Mouse (Mus musculus) embryonic fibroblast, embryonic 13.5 days (primary cell): ENCODE measurements around the gene Tmem189.

Source experiments
- CTCF ChIP-seq: IDR thresholded peaks from 2 replicates; pipeline ENCODE4 v1.5.1; 2011; ENCODE audit warnings: mild to moderate bottlenecking, control low read depth, low read length, moderate library complexity, borderline replicate concordance; ENCODE audit not compliant: insufficient read depth
- POLR2A ChIP-seq: IDR thresholded peaks from 2 replicates; pipeline ENCODE4 v1.6.1; 2011; ENCODE audit warnings: low read depth, mild to moderate bottlenecking, control low read depth, low read length, moderate library complexity

DNA sequence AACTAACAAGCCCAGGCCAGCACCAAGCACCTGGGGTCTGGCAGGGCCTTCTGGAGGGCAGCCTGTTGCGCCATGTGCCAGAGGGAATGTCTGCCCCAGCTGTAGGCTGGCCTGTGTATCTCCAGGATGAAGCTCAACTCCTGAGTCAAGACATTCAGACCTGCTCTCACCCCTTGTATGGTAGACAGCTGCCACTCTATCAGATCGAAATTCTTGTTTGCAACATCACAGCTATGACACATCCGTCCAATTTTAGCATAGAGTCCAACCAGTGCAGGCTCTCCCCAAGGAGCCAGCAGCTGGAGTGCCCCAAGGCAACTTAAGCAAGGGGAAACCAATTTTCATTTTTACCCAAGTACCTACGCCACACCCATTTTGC, 82.9 kb downstream of the Tmem189 start:
- no peak for TF ChIP-seq CTCF
- TF ChIP-seq POLR2A, result no peak
